Mouse (Mus musculus) stomach, embryonic 14.5 days (tissue): ENCODE data around the gene Ankrd35. TPM values are rescaled to one million over a fixed set of nuclear protein-coding genes. Genes with fewer than 3 reads are reported as not detected.

ENCODE experiments used
- ATAC-seq: fragments of 200-750 bp; cut with Nextera tagmentation; 2 replicates; pipeline ENCODE4 v1.8.0; 2017; ENCODE audit warnings: low read depth, moderate TSS enrichment; ENCODE audit not compliant: insufficient number of reproducible peaks, insufficient read depth, low FRiP score
- H3K27ac ChIP-seq: fragments of 300-500 bp; sonication (generic); 2 replicates; pipeline ENCODE4 v1.5.1; 2014; ENCODE audit warnings: mild to moderate bottlenecking, low read length, moderate library complexity, mixed read lengths
- H3K27me3 ChIP-seq: fragments of 300-500 bp; sonication (generic); 2 replicates; pipeline ENCODE4 v1.6.1; 2014; ENCODE audit warnings: low read length, control low read depth, mixed read lengths; ENCODE audit not compliant: control insufficient read depth, insufficient read depth
- H3K36me3 ChIP-seq: fragments of 300-500 bp; sonication (generic); 2 replicates; pipeline ENCODE4 v1.6.1; 2014; ENCODE audit warnings: mild to moderate bottlenecking, control low read depth, low read length, moderate library complexity, mixed read lengths; ENCODE audit not compliant: control insufficient read depth, insufficient read depth
- H3K4me1 ChIP-seq: fragments of 300-500 bp; sonication (generic); 2 replicates; pipeline ENCODE4 v1.6.1; 2014; ENCODE audit warnings: low read length, control low read depth, mixed read lengths; ENCODE audit not compliant: control insufficient read depth, insufficient read depth
- H3K4me2 ChIP-seq: fragments of 300-500 bp; sonication (generic); replicated peaks from 2 replicates; pipeline ENCODE4 v1.6.1; 2014; ENCODE audit warnings: low read depth, low read length, control low read depth
- H3K4me3 ChIP-seq: fragments of 300-500 bp; sonication (generic); 2 replicates; pipeline ENCODE4 v1.5.1; 2014; ENCODE audit warnings: low read depth, low read length, control low read depth
- H3K9ac ChIP-seq: fragments of 300-500 bp; sonication (generic); replicated peaks from 2 replicates; pipeline ENCODE4 v1.6.1; 2014; ENCODE audit warnings: low read depth, mild to moderate bottlenecking, control low read depth, low read length, moderate library complexity, mixed read lengths
- H3K9me3 ChIP-seq: fragments of 300-500 bp; sonication (generic); 2 replicates; pipeline ENCODE4 v1.6.1; 2016; ENCODE audit warnings: low read depth, low read length, control low read depth; ENCODE audit not compliant: control insufficient read depth
- WGBS: fragments of 180-500 bp; shearing (Covaris S2); extraction: QIAGEN DNeasy Blood & Tissue Kit; methylation state at CpG from one replicate; pipeline ENCODE4 v1.1.7; 2014; 5-methylcytosine and 5-hydroxymethylcytosine counted together
- polyA plus RNA-seq: library from polyadenylated mRNA; unstranded; fragments of >200 nt; fragmentation: Nextera tagmentation; extraction: Ambion mirVana; gene quantifications from 2 replicates; pipeline ENCODE4 v1.2.1, GENCODE M21; 2014

Gene Ankrd35
- polyA plus RNA-seq, 1 experiment from 2014 or later: 0.82 TPM

DNA sequence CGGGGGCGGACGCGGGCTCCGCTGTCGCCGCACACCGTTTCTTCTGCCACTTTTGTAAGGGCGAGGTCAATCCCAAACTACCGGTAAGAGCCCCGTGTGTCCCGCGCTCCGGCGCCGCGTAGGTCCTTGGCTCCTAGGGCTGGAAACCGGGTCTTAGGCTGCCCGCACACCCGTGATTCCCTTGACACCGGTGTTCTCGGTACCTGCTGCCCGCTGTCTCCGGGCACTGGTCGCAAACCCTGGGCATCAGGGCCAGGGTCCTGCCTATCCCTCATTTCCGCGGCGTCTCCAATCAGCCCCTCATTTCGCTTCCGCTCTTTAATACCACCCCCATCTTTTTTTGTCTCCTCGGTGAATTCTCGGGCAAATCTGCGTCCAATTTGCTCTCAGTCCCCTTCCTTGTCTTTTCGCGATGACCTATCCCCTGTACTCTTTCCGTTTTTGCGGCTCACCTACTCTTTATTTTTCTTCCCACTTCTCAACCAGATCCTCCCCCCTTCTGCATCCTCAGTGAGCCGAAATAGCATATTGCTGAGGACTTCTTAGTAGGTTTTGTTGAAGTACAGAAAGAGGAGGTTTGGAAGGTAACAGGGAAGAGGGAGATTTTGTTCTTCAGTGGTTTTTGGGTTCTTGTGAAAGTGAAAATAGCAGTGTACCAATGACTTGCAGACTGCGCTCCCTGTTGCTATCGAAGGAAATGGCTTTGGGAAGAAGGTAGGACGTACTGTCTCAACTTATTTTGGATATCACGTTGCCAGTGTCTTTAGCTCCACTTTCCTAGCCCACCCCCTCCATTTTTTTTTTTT, 58.1 kb downstream of the Ankrd35 start:
- under 1% methylated on average over 42 of the region's 42 CpGs for WGBS
- Histone ChIP-seq H3K4me2 (peak overlapping the region; percentile 58), H3K27ac (peak overlapping the region; percentile 70; the same call in 1 of the 2 replicates), H3K9me3 (no peaks in the 10 kb centered on the region), H3K9ac (peak overlapping the region; percentile 76), H3K4me1 (peaks cover 16% of the 10 kb centered on the region; the same call in 1 of the 2 replicates), H3K27me3 (no peaks in the 10 kb centered on the region), H3K36me3 (peaks cover 6% of the 10 kb centered on the region), H3K4me3 (peak overlapping the region; percentile 69)
- no peak; the same call in none of the 2 replicates for ATAC-seq

DNA sequence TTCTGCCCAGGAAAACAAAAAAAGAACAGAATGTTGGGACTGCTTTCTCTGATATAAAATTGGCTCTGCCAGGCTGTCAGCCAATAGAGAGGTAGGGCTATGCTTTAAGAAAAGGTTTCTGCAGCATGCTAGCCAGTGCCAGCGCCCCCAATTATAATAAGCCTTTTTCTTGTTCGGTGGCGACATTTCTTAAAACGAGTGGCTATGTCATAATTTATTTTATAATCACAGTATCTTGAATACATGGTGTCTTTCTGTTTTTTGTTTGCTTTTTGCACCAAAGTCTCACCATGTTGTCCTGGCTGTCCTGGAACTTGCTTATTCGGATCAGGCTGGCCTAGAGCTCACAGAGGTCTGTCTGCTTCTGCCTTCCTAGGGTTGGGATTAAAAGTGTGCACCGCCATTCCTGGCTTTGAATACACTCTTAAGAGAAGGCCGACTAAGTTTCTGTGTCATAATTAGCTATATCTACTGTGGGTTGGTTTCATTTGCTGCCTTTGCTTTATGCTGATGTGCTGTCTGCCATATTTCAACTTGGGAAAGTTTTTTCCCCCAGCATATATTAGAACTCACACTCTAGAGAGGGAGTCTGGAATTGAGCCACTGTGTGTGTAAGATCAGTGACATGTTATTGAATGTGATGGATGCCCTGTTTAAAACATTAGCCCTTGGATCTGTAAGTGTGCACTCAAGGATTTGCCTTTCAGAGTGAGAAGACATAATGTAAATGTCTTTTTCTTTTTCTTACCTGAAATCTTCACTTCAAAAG, 58.9 kb downstream of the Ankrd35 start:
- H3K27ac ChIP-seq: no peak overlapping the region; the same call in 1 of the 2 replicates
- 33% methylated on average over 7 of the region's 7 CpGs for WGBS

DNA sequence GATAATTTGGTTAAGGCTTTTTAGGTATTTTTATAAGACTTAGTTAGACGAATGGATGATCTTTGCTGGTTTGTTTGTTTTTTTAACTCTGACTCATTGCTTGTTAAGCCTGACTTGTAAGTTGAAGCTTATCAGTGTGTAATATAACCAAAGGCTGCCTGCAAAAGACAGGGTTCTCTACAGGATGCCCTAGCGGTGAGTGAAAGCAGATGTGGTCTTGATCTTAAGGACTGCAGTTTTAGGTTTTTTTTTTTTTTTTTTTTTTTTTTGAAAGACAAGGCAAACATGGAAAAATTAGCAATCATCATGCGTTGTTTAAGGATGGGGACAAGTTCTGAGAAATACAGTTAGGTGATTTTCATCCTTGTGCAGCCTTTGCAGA, 59.5 kb downstream of the Ankrd35 start:
- Histone ChIP-seq H3K4me3 (peak overlapping the region; percentile 69; the same call in 1 of the 2 replicates), H3K9ac (no peak overlapping the region), H3K4me1 (peaks cover 16% of the 10 kb centered on the region; the same call in 1 of the 2 replicates), H3K27me3 (no peaks in the 10 kb centered on the region), H3K36me3 (no peaks in the 10 kb centered on the region; the same call in 1 of the 2 replicates), H3K4me2 (peak overlapping the region; percentile 58; the same call in 1 of the 2 replicates), H3K9me3 (no peaks in the 10 kb centered on the region), H3K27ac (no peak overlapping the region)
- WGBS: 27% methylated on average over 3 of the region's 3 CpGs
- ATAC-seq: no peak

More for the DNA sequence above, 58.9 kb downstream of the Ankrd35 start:
- Histone ChIP-seq H3K36me3 (no peaks in the 10 kb centered on the region; the same call in 1 of the 2 replicates), H3K27me3 (no peaks in the 10 kb centered on the region), H3K9me3 (no peaks in the 10 kb centered on the region), H3K9ac (no peak overlapping the region), H3K4me1 (peaks cover 16% of the 10 kb centered on the region; the same call in 1 of the 2 replicates), H3K4me3 (peak overlapping the region; percentile 69), H3K4me2 (peak overlapping the region; percentile 58)
- ATAC-seq: no peak

DNA sequence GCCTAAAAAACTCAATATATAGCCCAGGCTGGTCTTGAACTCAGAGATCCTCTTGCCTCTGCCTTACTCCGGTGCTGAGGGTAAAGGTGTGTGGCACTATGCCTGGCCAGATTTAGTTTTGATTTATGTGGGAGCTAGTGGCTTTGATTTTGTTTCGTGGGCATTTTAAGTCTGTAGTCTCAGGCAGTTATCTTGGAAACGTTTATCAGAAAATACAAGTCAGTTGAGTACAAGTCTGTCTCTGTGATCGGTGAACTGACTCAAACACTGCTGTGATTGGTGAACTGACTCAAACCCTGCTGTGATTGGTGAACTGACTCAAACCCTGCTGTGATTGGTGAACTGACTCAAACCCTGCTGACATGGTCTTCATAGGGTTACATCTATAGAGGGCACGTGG, 60.9 kb downstream of the Ankrd35 start:
- no peak overlapping the region for H3K9ac ChIP-seq
- no peak overlapping the region for H3K4me2 ChIP-seq
- no peak for ATAC-seq
- no peaks in the 10 kb centered on the region for H3K27me3 ChIP-seq
- no peaks in the 10 kb centered on the region; the same call in 1 of the 2 replicates for H3K36me3 ChIP-seq
- WGBS: 71% methylated on average over 5 of the region's 5 CpGs
- H3K4me1 ChIP-seq: peaks cover 16% of the 10 kb centered on the region; the same call in 1 of the 2 replicates
- no peak overlapping the region for H3K27ac ChIP-seq
- H3K4me3 ChIP-seq: no peak overlapping the region
- H3K9me3 ChIP-seq: no peaks in the 10 kb centered on the region

DNA sequence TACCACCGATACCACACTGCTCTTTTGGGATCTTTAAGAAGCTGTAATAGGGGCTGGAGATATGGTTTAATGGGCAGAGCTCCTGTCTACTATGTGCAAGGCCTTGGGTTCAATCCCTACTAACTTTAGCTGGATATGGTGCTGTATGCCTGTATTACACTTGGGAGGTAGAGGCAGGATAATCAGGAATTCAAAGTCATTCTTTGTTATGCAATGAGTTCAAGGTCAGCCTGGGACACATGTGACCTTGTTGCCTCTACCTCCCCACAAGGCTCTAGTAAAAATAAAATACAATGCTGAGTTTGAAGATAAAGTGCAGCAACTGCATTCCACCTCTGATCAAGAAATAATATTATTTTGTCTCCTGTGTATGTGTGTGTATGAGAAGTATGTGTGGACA, 64.1 kb downstream of the Ankrd35 start:
- Histone ChIP-seq H3K4me3 (no peak overlapping the region), H3K36me3 (no peaks in the 10 kb centered on the region; the same call in 1 of the 2 replicates), H3K4me2 (no peak overlapping the region), H3K9ac (no peak overlapping the region), H3K27me3 (no peaks in the 10 kb centered on the region), H3K27ac (no peak overlapping the region), H3K9me3 (no peaks in the 10 kb centered on the region), H3K4me1 (peaks cover 6% of the 10 kb centered on the region; the same call in 1 of the 2 replicates)
- no peak for ATAC-seq
- WGBS: 89% methylated on average over 1 of the region's 1 CpGs

DNA sequence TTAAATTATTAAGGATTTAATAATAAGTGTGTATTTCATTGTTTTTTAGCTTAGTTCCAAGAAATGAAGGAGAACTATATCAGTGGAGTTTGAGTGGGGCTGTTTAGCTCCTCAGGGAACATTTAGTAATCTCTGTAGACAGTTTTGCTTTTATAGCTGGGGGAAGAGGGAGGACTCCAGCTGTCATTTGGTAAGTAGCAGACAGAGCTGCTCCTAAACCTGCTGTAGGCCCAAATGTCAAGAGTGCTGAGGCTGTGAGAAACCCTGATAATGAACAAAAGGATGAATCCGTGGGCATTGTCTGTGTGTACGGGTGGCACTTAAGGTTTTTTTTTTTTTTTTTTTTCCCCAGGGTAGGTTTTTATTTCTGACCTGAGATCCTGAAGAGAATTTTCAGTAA, 65.3 kb downstream of the Ankrd35 start:
- H3K36me3 ChIP-seq: no peaks in the 10 kb centered on the region; the same call in 1 of the 2 replicates
- no peaks in the 10 kb centered on the region for H3K9me3 ChIP-seq
- no peak overlapping the region for H3K27ac ChIP-seq
- no peak overlapping the region for H3K9ac ChIP-seq
- H3K27me3 ChIP-seq: no peaks in the 10 kb centered on the region
- 89% methylated on average over 2 of the region's 2 CpGs for WGBS
- H3K4me1 ChIP-seq: no peaks in the 10 kb centered on the region
- no peak overlapping the region for H3K4me3 ChIP-seq
- ATAC-seq: no peak
- no peak overlapping the region for H3K4me2 ChIP-seq

DNA sequence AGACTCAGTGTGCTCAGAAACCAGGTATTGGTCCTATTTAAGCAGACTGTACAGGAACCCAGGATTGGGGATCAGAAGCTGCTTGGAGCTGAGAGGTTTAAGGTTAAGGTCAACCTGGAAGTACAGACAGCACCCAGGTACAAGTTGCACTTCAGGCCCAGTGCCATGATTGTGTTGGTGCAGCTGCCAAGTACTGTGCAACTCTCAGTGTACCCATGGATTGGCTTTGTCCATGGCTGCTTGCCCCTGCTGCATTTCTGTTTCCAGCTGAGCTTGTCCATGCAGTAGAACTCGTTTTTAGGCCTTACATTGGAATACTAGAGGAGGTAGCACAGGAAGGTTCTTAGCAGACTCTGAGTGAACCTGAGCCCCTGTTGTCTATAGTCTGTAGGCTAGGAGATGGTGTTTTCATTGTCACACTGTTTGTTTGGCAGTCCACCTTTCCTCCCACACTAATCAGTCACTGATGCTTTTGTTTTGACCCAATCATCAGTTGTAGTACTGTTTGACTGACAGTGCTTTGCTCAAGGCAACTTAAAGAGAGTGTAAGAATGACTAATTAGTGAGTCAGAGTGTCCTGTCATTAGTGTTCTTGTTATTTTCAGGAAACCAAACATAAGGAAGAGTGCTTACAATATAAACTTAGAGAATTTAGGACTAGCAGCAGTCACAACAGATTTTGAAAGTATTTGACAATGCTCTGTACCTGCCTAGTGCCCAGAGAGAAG, 67.2 kb downstream of the Ankrd35 start:
- H3K36me3 ChIP-seq: no peaks in the 10 kb centered on the region; the same call in 1 of the 2 replicates
- H3K9me3 ChIP-seq: no peaks in the 10 kb centered on the region
- H3K27me3 ChIP-seq: no peaks in the 10 kb centered on the region
- WGBS: 41% methylated on average over 1 of the region's 1 CpGs
- no peak overlapping the region for H3K4me3 ChIP-seq
- no peak overlapping the region for H3K27ac ChIP-seq
- H3K4me1 ChIP-seq: no peaks in the 10 kb centered on the region
- no peak overlapping the region for H3K4me2 ChIP-seq
- H3K9ac ChIP-seq: no peak overlapping the region
- no peak for ATAC-seq

DNA sequence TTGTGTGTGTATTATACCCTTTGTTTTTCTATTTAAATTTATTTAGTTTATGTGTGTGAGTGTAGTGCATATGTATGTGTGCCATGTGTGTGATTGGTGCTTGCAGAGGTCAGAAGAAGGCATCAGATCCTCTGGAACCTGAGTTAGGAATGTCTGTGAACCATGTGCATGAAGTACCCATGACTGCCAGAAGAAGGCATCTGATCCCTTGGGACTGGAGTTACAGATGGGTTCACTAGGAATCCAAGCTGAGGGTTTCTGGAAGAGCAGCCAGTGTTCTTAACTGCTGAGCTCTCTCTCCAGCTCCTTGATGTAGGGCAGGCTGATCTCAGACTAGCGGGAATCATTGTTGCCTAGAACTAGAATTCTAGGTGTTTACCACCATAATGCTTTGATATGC, 68.1 kb downstream of the Ankrd35 start:
- 91% methylated on average over 1 of the region's 1 CpGs for WGBS
- no peaks in the 10 kb centered on the region for H3K27me3 ChIP-seq
- ATAC-seq: no peak
- no peaks in the 10 kb centered on the region for H3K4me1 ChIP-seq
- H3K36me3 ChIP-seq: no peaks in the 10 kb centered on the region
- H3K27ac ChIP-seq: no peak overlapping the region
- H3K9ac ChIP-seq: no peak overlapping the region
- H3K9me3 ChIP-seq: no peaks in the 10 kb centered on the region
- H3K4me2 ChIP-seq: no peak overlapping the region
- H3K4me3 ChIP-seq: no peak overlapping the region
